Mouse (Mus musculus) 3134 (cell line): ENCODE measurements around the gene Cuedc2.
A peak's percentile ranks its signal among the peaks of the same experiment; 100 is the strongest.

Experiments used
- DNase-seq: peaks from one replicate; pipeline ENCODE4 v3.0.0-alpha.2; 2011; ENCODE audit warnings: low spot score; ENCODE audit not compliant: insufficient read length; ENCODE audit errors: extremely low read depth

The Cuedc2 gene

GRCm38 (mm10) chr19:46338331-46338936 lies at the start of gene Cuedc2:
Cuedc2 (minus strand) TSS chr19:46338702.
- peak; percentile 86 for DNase-seq

DNA sequence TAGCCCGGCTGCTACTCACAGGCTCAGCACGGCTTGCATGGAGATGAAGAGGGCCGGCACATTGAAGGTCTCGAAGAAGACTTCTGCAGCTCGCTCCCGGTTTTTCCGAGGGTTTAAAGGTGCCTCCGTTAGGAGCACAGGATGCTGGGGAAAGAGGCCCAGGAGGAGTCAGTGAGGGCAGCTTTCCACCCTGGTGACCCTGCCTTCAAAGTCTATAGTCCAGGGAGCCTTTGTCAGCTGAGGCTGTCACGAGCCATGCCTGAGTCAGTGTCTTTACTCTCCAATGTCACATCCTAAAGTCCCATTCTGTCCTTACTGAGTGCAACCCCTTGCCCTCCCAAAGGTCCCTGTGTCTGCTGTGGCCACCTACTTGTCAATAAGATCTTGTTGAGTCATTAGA lies 43.8 kb upstream of the Cuedc2 start:
- no peak for DNase-seq

DNA sequence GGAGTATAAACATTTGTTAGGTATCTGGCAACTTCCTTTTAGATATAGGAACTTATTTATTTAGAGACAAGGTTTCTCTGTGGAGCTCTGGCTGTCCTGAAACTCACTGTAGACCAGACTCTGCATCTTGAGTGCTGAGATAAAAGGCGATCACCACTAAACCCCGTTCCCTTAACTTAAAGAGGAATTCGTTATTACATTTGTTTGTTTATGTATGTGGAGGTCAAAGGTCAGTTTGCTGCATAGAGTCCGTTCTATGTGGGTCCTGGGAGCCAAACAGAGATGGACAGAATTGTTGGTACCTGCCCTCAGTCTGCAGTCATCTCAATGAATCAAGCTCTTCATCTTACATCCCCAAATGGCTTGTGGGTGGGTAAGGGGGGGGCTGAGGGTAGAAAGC lies 37.4 kb upstream of the Cuedc2 start:
- DNase-seq = no peak

- DNase-seq = no peak
Measured at GRCm38 (mm10) chr19:46375489-46375888, 37.0 kb upstream of the Cuedc2 start.

- DNase-seq = no peak
Measured at GRCm38 (mm10) chr19:46374477-46375088, 36.1 kb upstream of the Cuedc2 start.

GRCm38 (mm10) chr19:46369204-46369603 lies 30.7 kb upstream of the Cuedc2 start:
- peak; percentile 71 for DNase-seq

GRCm38 (mm10) chr19:46367798-46368590 lies 29.5 kb upstream of the Cuedc2 start:
- no peak for DNase-seq

- no peak for DNase-seq
Measured at GRCm38 (mm10) chr19:46363294-46364009, 24.9 kb upstream of the Cuedc2 start.

DNA sequence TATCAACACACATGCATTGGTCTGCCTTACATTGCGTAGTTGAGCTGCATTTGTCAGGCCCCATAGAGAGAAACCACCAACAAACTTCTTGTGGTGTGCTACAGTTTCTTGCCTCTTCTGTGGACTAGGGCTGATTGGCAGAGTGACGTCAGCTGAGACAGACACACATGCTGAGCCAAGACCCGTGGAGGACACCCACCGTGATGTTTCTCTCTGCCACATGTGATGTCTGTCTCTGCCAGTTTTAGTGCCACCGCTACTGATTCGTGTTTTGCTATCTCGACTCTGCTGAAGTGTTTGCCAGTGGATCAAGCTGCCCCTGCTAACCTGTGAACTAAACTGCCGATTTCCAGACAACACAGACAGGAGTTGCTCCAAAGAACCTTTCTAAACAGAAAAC lies 23.6 kb upstream of the Cuedc2 start:
- no peak for DNase-seq

GRCm38 (mm10) chr19:46358381-46358780 lies 19.9 kb upstream of the Cuedc2 start:
- no peak for DNase-seq

DNA sequence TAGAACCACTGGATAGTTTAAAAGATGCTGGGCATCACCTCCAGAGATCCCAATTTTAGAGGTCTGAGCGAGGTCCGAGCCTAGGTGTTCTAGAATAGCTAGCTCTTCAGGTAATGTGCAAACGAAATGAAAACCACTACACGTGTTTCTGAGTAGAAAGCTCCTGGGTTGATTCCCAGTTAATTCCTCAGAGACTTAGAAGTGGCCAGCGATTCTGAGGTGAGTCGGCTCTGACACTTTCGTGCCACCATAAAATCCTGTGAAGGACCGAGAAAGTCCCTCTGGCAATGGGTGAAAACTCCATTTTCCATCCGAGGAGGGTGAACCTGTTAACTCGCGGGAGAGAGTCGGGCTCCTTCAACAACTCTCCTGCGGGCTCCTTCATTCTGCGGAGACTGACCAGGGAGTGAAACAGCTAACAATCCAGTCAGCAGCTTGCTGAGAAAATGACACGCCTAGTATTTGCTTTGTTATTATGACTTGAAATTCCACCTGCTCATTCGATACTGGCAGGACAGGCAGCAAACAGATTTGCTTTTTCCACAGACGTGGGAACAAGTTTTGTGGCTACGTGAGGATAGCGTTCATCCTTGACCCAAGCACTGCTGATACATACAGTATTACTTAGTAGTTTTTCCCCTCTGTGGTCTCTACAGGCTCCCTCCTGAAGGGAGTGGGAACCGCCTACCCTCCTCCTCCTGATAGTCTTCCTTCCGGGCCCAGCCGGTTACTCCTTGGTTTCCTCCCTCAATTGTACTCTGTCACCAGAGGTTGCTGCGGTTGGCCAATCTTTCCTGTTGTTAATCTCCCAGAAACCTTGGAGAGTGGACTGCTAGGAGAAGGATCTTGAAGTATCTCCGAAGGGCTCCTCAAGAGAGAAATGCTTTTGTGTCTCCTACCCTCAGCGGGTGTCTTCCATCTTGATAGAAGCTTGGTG lies 19.1 kb upstream of the Cuedc2 start:
- DNase-seq = no peak

DNA sequence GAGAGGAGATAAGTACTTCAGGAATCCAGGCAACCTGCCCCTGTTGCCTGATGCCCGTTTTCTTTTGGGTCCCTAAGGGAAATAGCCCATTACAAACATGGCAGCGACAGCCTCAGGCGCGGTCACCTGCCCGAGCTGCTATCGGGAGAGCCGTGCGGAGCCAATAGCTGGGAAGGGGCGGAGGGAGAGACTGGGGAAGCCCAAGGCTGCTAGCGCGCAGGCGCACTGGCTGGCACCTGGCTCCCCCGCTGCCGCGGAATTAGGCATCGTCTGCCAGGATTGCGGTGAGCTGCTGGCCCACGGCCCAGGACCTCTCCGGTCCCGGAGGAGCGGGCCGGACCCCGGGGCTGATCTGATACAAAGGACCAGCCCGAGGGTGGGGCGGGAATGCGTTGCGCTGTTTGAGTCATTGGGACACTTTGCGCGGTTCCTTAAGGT lies 18.2 kb upstream of the Cuedc2 start:
- peak; percentile 94 for DNase-seq

- no peak for DNase-seq
Measured at GRCm38 (mm10) chr19:46350168-46350932, 11.8 kb upstream of the Cuedc2 start, which contains the start of gene 2310034G01Rik. 2310034G01Rik (minus strand) TSS chr19:46350302.

- no peak for DNase-seq
Measured at GRCm38 (mm10) chr19:46349550-46349949, 11.0 kb upstream of the Cuedc2 start.

- peak; percentile 91 for DNase-seq
Measured at GRCm38 (mm10) chr19:46348761-46349458, 10.4 kb upstream of the Cuedc2 start.

GRCm38 (mm10) chr19:46347936-46348668 lies 9.6 kb upstream of the Cuedc2 start:
- no peak for DNase-seq

DNA sequence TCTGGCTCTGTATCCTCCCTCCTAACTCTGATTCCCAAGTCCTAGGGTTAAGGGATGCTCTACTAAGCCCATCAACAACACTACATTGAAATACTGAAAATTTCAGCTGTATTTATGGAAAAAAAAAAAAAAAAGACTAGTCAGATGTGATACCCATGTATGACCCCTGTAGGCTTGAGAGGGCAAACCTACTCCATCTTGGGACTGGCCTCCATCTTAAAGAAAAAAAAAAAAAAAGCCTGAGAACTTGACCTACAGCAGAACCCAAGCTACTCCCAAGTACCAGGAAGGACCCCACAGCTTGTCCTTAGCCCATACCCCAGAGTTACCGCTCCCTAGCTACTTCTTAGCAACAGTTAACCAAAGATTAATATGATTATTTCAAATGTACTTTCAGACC lies 8.6 kb upstream of the Cuedc2 start:
- no peak for DNase-seq
